Mouse (Mus musculus) T-helper 2 cell (primary cell): Measurements from ENCODE around the gene Knop1.

Experiments
- in situ Hi-C: fragments of 300-600 bp; cut with MboI, MseI; formaldehyde crosslinking; loops from one replicate; pipeline ENCODE4 v1.15.1; 2025; ENCODE audit warnings: high pct_unique_total_duplicates

Gene Knop1

GRCm38 (mm10) chr7:118849543-118850250 lies 6.4 kb downstream of the Knop1 start:
- in situ Hi-C loops, result loop anchor here (10.0 kb wide), 1 partner anchor 145 kb away; the partner anchor contains the start of gene Gprc5b

- in situ Hi-C loops, result no loop called here
Measured at GRCm38 (mm10) chr7:118848796-118849195, 7.3 kb downstream of the Knop1 start.

GRCm38 (mm10) chr7:118846329-118846728 lies 9.7 kb downstream of the Knop1 start:
- in situ Hi-C loops, result no loop called here

DNA sequence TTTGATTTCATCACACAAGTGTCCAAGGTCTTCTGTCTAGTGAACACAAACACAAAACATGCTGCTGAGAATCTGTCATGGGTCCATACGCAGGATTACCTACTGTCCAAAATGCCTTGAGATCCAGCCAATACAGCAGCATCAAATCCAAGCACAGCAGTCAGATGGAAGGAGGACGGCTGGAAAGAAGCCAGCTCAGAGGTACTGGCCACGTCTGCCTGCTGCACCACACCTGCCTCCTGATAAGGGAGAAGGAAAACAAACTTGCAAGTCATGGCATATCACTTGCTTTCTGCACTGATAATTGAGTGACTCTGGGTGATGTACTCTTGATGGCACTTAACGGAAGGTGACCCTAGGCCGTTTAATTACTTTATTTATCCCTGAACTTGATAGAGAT lies 10.9 kb downstream of the Knop1 start:
- in situ Hi-C loops, result no loop called here

GRCm38 (mm10) chr7:118842938-118843337 lies 13.1 kb downstream of the Knop1 start:
- in situ Hi-C loops, result no loop called here

GRCm38 (mm10) chr7:118841796-118842195 lies 14.3 kb downstream of the Knop1 start:
- in situ Hi-C loops, result no loop called here

DNA sequence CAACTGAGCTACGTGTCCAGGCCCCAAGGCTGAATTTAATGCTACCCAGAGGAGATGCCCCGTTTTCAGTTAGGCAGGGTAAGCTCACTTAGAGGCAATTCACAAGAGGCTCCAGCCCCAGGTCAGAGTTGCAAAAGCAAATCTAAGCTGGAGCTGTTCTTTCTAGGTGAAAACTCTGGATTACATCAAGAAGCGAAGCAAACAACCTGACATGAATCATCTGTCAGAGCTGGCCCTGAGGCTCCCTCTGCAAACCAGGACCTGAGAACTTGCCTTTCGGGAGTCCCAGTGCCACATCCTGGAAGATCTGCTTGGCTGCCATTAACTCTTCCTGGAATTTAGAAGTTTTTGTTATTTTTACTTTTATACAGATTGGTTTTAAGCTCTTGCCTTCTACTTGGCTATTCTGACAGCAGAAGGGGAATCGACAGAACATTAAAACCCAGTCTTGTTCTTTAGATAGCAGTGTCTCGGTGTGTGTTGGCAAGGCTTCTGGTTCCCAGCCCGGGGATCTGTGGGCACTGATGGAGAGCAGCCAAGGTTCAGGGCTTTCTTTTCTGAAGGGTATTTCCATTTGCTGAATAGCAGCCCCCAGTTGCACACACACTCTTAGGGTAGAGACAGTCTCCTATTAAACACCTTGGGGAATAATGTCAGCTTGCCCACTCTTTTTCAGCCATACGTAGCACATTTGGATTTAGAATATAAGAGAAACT lies 14.9 kb downstream of the Knop1 start:
- in situ Hi-C loops, result no loop called here

GRCm38 (mm10) chr7:118837901-118838300 lies 18.2 kb downstream of the Knop1 start:
- in situ Hi-C loops, result no loop called here

DNA sequence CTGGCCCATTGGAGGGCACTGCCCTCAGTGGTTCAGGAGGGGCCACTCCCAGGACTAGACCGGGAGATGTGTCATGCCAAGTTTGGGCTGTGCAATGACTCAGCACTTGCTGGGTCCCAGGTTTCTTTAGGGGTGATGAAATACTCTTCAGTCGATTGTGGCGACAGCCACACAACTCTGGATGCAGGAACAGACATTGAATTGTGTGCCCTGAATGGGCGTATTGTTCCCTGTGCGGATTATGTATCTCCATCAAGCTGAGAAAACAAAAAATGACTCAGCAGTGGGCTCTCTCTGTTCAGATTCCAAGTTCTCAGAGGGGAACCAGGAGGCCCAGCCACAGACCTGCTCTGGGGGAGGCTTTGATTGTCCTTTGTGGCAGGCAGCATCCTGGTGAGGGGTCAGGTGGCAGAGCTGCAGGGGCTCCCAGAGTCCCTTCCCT lies 28.1 kb downstream of the Knop1 start:
- in situ Hi-C loops, result no loop called here

GRCm38 (mm10) chr7:118824451-118824850 lies 31.6 kb downstream of the Knop1 start:
- in situ Hi-C loops, result no loop called here

DNA sequence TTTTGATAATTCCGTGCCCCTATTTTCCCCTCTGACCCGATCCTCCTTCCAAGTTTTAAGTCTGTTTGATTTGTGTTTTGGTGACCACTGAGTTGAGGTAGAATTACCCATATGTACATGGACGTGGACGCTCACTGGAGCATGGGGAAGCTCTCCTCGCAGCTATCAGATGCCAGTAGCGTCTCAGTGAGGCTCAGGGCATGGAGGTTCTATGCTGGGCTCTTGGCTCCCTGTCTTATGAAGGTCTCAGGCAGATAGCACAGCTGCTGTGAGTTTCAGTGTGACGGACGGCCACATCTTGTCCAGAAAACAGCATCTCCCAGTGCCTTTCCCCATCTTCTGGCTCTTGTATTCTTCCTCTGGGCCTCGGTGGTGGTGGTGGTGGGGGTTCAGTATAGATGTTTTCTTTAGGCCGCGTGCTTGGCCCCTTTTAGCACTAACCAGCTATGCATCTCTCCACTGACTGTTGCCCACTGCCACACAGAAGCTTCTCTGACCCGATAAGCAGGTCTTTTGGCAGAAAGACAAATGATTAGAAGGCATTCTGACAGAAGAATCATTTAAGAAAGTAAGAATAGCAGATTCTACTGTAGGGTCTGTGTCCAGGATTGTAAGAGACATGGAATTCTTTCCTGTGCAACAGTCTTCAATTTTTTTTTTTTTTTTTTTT lies 34.0 kb downstream of the Knop1 start:
- in situ Hi-C loops, result no loop called here

- in situ Hi-C loops, result no loop called here
Measured at GRCm38 (mm10) chr7:118821356-118821755, 34.7 kb downstream of the Knop1 start.

DNA sequence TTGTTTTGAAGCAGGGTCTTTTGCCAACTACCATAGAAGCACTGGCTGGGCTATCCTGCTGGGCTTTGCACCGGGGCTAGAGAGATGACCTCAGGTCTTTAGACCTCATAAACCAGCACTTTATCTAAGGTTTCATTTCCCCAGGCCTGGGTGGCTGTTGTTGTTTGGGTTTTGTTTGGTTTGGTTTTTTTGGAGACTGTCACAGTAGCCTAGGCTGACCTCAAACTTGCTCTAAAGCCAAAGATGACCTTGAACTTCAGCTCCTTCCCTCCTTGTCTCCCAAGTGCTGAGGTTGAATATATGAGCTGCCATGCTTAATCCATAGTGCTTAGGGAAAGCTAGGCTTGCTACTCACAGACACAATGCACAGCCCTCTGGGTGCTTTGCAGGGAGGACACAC lies 36.4 kb downstream of the Knop1 start:
- in situ Hi-C loops, result no loop called here

DNA sequence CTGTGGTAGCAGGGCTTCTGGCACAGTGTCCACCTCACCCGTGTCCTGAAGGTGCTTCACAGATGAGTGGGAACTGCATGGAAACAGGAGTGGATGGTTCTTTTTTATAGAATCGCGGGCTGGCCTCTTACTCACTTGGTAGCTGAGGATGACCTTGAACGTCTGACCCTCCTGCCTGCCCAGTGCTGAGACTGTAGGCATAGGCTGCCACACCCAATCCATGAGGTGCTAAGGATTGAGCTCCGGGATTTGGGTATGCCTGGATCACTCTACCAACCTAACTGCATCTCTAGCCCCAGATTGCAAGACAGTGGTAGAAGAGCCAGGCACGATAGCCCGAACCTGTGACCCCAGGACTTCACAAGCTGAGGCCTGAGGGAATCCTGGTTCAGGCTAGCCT lies 38.3 kb downstream of the Knop1 start:
- in situ Hi-C loops, result no loop called here

- in situ Hi-C loops, result no loop called here
Measured at GRCm38 (mm10) chr7:118816275-118816674, 39.8 kb downstream of the Knop1 start.

GRCm38 (mm10) chr7:118813592-118813991 lies 42.5 kb downstream of the Knop1 start:
- in situ Hi-C loops, result no loop called here

GRCm38 (mm10) chr7:118811407-118812106 lies 44.5 kb downstream of the Knop1 start:
- in situ Hi-C loops, result no loop called here

DNA sequence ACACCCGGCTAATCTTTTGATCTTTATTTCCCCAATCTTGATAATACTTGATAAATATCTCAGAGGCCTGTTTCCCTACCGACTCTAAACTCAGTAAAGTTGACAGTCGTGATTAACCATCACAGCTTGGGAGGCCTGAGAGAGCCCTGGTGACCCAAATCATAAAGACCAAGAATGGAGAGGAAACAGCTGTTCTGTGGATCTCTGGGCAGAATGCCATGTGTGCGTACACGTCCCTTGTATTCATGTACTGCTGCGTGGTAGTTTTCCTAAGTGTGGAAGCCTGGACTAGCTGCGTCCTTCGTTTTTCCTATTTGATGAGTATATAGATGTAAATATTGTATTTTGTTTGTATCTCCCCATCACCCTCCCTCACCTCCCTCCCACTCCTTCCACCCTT lies 48.2 kb downstream of the Knop1 start:
- in situ Hi-C loops, result no loop called here

DNA sequence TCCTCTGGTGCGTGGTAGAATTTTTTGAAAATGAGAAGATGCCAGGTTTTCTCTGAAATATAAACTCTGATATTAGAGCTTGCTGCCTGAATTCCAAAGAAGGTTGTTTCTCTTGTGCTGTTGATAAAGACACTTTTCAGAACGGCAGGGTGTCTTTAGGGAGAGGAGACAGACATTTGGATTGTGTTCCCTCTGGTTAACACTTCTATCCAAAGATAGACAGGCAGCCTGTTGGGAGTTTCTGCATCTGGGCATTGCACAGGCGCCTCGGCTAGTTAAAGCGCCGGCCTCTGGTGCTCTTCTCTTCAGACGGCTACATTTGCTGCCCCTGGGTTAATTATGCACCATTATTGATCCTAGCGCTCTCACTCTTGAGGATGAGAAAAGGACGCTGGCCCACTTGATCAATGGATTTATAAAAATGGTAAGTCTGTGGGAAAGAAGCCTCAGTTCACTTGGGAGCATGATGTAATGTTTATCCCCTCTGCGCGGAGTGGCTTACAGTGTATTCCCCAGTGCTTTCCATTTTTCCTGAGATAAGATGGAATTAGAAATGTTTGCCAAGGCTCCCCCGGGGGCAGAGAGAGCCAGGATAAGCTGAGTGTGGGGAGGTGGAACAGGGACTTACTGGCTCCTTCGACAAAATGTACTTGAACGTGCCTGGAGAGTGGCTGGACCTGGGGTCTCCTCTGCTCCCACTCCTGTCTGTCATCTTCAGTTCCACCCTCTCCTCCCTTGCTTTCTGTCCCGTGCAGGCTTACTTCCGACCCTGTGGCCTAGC lies 49.2 kb downstream of the Knop1 start:
- in situ Hi-C loops, result no loop called here

DNA sequence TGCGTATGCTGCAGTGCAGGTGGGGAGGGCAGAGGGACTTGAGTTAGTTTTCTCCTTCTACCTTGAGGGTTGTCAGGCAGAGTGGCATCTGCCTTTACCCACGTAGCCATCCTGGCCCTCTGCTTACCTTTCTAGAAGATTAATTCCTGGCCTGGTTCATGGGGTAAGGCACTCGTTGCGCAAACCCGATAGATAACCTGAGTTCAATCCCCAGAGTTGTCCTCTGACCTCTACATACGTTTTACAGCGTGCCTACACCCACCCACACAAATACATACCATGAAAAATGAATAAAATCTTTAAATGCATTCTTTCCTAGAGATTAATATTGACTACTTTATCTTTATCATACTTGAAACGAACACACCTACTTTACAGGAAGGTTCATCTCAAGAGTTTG lies 52.6 kb downstream of the Knop1 start:
- in situ Hi-C loops, result no loop called here

DNA sequence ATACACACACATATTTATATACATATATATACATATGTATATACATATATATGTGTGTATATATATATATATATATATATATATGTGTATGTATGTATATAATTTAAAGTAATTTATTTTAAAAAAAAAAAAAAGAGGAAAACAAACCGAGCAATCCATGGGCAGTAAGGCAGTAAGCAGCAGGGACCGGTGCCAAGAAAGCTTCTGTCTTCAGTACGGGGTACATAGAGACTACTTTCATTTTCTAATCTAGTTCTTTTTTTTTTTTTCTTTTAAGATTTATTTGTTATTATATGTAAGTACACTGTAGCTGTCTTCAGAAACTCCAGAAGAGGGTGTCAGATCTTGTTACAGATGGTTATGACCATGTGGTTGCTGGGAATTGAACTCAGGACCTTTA lies 54.3 kb downstream of the Knop1 start:
- in situ Hi-C loops, result no loop called here
